Mouse (Mus musculus): ENCODE data around the gene Lgals2. TPM values are rescaled to one million over a fixed set of nuclear protein-coding genes. Genes with fewer than 3 reads are reported as not detected.
"Not testable (repeated sequence)": the region's sequence is repeated elsewhere in the genome, so short reads cannot be mapped to it uniquely, and the experiment has no call there.

Gene Lgals2
- polyA plus RNA-seq, 1 experiment from 2014 or later = not detected

- peaks cover 19% of the 10 kb centered on the region for H3K36me3 ChIP-seq
- not testable (repeated sequence) for H3K27ac ChIP-seq; H3K4me3 ChIP-seq; DNase-seq (ENCODE audit: low spot score); H3K9me3 ChIP-seq (replicated peaks)
- WGBS = 91% methylated on average over 7 of the region's 7 CpGs
- peaks cover 26% of the 10 kb centered on the region for H3K27me3 ChIP-seq (ENCODE audit: low read depth, poor library complexity, severe bottlenecking)
- peaks cover 69% of the 10 kb centered on the region for H3K4me1 ChIP-seq
Observed at GRCm38 (mm10) chr15:78846805-78847204, 8.5 kb downstream of the Lgals2 start.

- no peak for DNase-seq (ENCODE audit: low spot score)
- no peak overlapping the region for H3K4me3 ChIP-seq
- WGBS = 91% methylated on average over 8 of the region's 8 CpGs
- no peak overlapping the region for H3K27ac ChIP-seq
- H3K4me1 ChIP-seq = peaks cover 69% of the 10 kb centered on the region
- H3K27me3 ChIP-seq (ENCODE audit: low read depth, poor library complexity, severe bottlenecking) = peaks cover 26% of the 10 kb centered on the region
- no peaks in the 10 kb centered on the region for H3K9me3 ChIP-seq (replicated peaks)
- peaks cover 19% of the 10 kb centered on the region for H3K36me3 ChIP-seq
Observed at GRCm38 (mm10) chr15:78846352-78846751, 9.0 kb downstream of the Lgals2 start.

- no peaks in the 10 kb centered on the region for H3K9me3 ChIP-seq (replicated peaks)
- peaks cover 69% of the 10 kb centered on the region for H3K4me1 ChIP-seq
- H3K27me3 ChIP-seq (ENCODE audit: low read depth, poor library complexity, severe bottlenecking) = peaks cover 26% of the 10 kb centered on the region
- H3K4me3 ChIP-seq = no peak overlapping the region
- WGBS = 90% methylated on average over 8 of the region's 8 CpGs
- peaks cover 19% of the 10 kb centered on the region for H3K36me3 ChIP-seq
- peak overlapping the region; percentile 50; the same call in 1 of the 2 replicates for H3K27ac ChIP-seq
- no peak for DNase-seq (ENCODE audit: low spot score)
Observed at GRCm38 (mm10) chr15:78845867-78846266, 9.5 kb downstream of the Lgals2 start.

- Histone ChIP-seq H3K9me3 (replicated peaks) (no peaks in the 10 kb centered on the region), H3K4me3 (no peak overlapping the region), H3K27me3 (ENCODE audit: low read depth, poor library complexity, severe bottlenecking) (peaks cover 26% of the 10 kb centered on the region), H3K36me3 (peaks cover 19% of the 10 kb centered on the region), H3K27ac (peak overlapping the region; percentile 50), H3K4me1 (peaks cover 69% of the 10 kb centered on the region)
- DNase-seq (ENCODE audit: low spot score) = no peak
- WGBS = 72% methylated on average over 11 of the region's 11 CpGs
Observed at GRCm38 (mm10) chr15:78845321-78845720, 10.0 kb downstream of the Lgals2 start.

- Histone ChIP-seq H3K36me3 (peaks cover 19% of the 10 kb centered on the region), H3K9me3 (replicated peaks) (no peaks in the 10 kb centered on the region), H3K4me1 (peaks cover 69% of the 10 kb centered on the region), H3K4me3 (peak overlapping the region; percentile 66), H3K27me3 (ENCODE audit: low read depth, poor library complexity, severe bottlenecking) (peaks cover 26% of the 10 kb centered on the region), H3K27ac (peak overlapping the region; percentile 93)
- no peak for DNase-seq (ENCODE audit: low spot score)
- WGBS = 38% methylated on average over 9 of the region's 9 CpGs
Observed at GRCm38 (mm10) chr15:78844791-78845190, 10.5 kb downstream of the Lgals2 start.

- peaks cover 23% of the 10 kb centered on the region for H3K27me3 ChIP-seq (ENCODE audit: low read depth, poor library complexity, severe bottlenecking)
- peaks cover 75% of the 10 kb centered on the region for H3K4me1 ChIP-seq
- H3K4me3 ChIP-seq = peak overlapping the region; percentile 66
- WGBS = 33% methylated on average over 21 of the region's 21 CpGs
- peaks cover 13% of the 10 kb centered on the region for H3K36me3 ChIP-seq
- no peak for DNase-seq (ENCODE audit: low spot score)
- no peaks in the 10 kb centered on the region for H3K9me3 ChIP-seq (replicated peaks)
- H3K27ac ChIP-seq = peak overlapping the region; percentile 93
Observed at GRCm38 (mm10) chr15:78843581-78844469, 11.5 kb downstream of the Lgals2 start.

GRCm38 (mm10) chr15:78842371-78843163, 12.8 kb downstream of the Lgals2 start, which contains the start of gene Cdc42ep1:
Cdc42ep1 (plus strand) TSS chr15:78842624.
- Histone ChIP-seq H3K4me3 (peak within 1 kb of the TSS; percentile 66), H3K27me3 (ENCODE audit: low read depth, poor library complexity, severe bottlenecking) (peaks cover 23% of the 10 kb centered on the region)

GRCm38 (mm10) chr15:78841161-78841790, 14.1 kb downstream of the Lgals2 start:
- H3K27ac ChIP-seq = peak overlapping the region; percentile 84
- H3K36me3 ChIP-seq = no peaks in the 10 kb centered on the region
- H3K9me3 ChIP-seq (replicated peaks) = no peaks in the 10 kb centered on the region
- H3K4me3 ChIP-seq = no peak overlapping the region
- DNase-seq (ENCODE audit: low spot score) = no peak
- H3K27me3 ChIP-seq (ENCODE audit: low read depth, poor library complexity, severe bottlenecking) = peaks cover 23% of the 10 kb centered on the region
- H3K4me1 ChIP-seq = peaks cover 74% of the 10 kb centered on the region
- 40% methylated on average over 6 of the region's 6 CpGs for WGBS

More at GRCm38 (mm10) chr15:78842371-78843163, 12.8 kb downstream of the Lgals2 start, which contains the start of gene Cdc42ep1:
- WGBS = under 1% methylated on average over 86 of the region's 86 CpGs
- Histone ChIP-seq H3K36me3 (peaks cover 8% of the 10 kb centered on the region), H3K9me3 (replicated peaks) (no peaks in the 10 kb centered on the region), H3K27ac (peak within 1 kb of the TSS; percentile 93), H3K4me1 (peaks cover 75% of the 10 kb centered on the region)
- DNase-seq (ENCODE audit: low spot score) = peak; percentile 70

- Histone ChIP-seq H3K4me1 (peaks cover 79% of the 10 kb centered on the region), H3K4me3 (no peak overlapping the region), H3K9me3 (replicated peaks) (no peaks in the 10 kb centered on the region), H3K27ac (peak overlapping the region; percentile 84), H3K36me3 (no peaks in the 10 kb centered on the region), H3K27me3 (ENCODE audit: low read depth, poor library complexity, severe bottlenecking) (peaks cover 23% of the 10 kb centered on the region)
- no peak for DNase-seq (ENCODE audit: low spot score)
- WGBS = 33% methylated on average over 11 of the region's 11 CpGs
Observed at GRCm38 (mm10) chr15:78840751-78841150, 14.6 kb downstream of the Lgals2 start.

GRCm38 (mm10) chr15:78840241-78840640, 15.1 kb downstream of the Lgals2 start:
- Histone ChIP-seq H3K36me3 (no peaks in the 10 kb centered on the region), H3K27me3 (ENCODE audit: low read depth, poor library complexity, severe bottlenecking) (peaks cover 23% of the 10 kb centered on the region), H3K27ac (peak overlapping the region; percentile 84), H3K9me3 (replicated peaks) (no peaks in the 10 kb centered on the region), H3K4me3 (0 out of 2 replicates have a peak overlapping the region, but pooled peaks have one; percentile 9), H3K4me1 (peaks cover 79% of the 10 kb centered on the region)
- no peak for DNase-seq (ENCODE audit: low spot score)
- 42% methylated on average over 3 of the region's 3 CpGs for WGBS

GRCm38 (mm10) chr15:78839744-78840143, 15.6 kb downstream of the Lgals2 start:
- DNase-seq (ENCODE audit: low spot score) = peak; percentile 73
- peaks cover 81% of the 10 kb centered on the region for H3K4me1 ChIP-seq
- 0 out of 2 replicates have a peak overlapping the region, but pooled peaks have one; percentile 9 for H3K4me3 ChIP-seq
- no peaks in the 10 kb centered on the region for H3K9me3 ChIP-seq (replicated peaks)
- 0% methylated on average over 2 of the region's 2 CpGs for WGBS
- no peaks in the 10 kb centered on the region for H3K36me3 ChIP-seq
- peak overlapping the region; percentile 84 for H3K27ac ChIP-seq
- peaks cover 20% of the 10 kb centered on the region for H3K27me3 ChIP-seq (ENCODE audit: low read depth, poor library complexity, severe bottlenecking)

GRCm38 (mm10) chr15:78836086-78836621, 19.2 kb downstream of the Lgals2 start:
- Histone ChIP-seq H3K27ac (peak overlapping the region; percentile 90), H3K27me3 (ENCODE audit: low read depth, poor library complexity, severe bottlenecking) (no peaks in the 10 kb centered on the region), H3K36me3 (no peaks in the 10 kb centered on the region), H3K4me3 (peak overlapping the region; percentile 16; the same call in 1 of the 2 replicates), H3K4me1 (peaks cover 81% of the 10 kb centered on the region), H3K9me3 (replicated peaks) (no peaks in the 10 kb centered on the region)
- 25% methylated on average over 8 of the region's 8 CpGs for WGBS
- no peak for DNase-seq (ENCODE audit: low spot score)

All from limb, embryonic 10.5 days (tissue).